In genomic region chr7:40825141-40825742, GRCm38 (mm10) we compare ENCODE assay signal across 10 mouse cellular contexts.
DNase-seq lines count a peak whose midpoint lies in the region; ATAC-seq and TF ChIP-seq lines count a peak whose summit lies in the region.
"Had no signal": no experiment of that assay in that cellular context is flagged by ENCODE, and none has a peak within 500 bp of the region (broad histone marks: within the 10 kb centered on the region; RNA-seq: fewer than 3 reads in every experiment).

No protein-coding gene starts in this region.

- WGBS in forebrain, embryonic 12.5 days, result 90% methylated on average over 7 of the region's 7 CpGs
- 90% methylated on average over 7 of the region's 7 CpGs for WGBS in forebrain, embryonic 11.5 days
- 43% methylated on average over 7 of the region's 7 CpGs for WGBS in forebrain, embryonic 16.5 days
- WGBS in midbrain, postnatal 0 days, result 75% methylated on average over 7 of the region's 7 CpGs

- no peak overlapping the region for H3K9ac ChIP-seq in forebrain, embryonic 12.5 days
- H3K9ac ChIP-seq in forebrain, embryonic 11.5 days (ENCODE audit: low read length), result no peak overlapping the region
- no peak overlapping the region for H3K9ac ChIP-seq in forebrain, embryonic 16.5 days (replicated peaks; ENCODE audit: low read depth, low read length)
- H3K9ac ChIP-seq in midbrain, postnatal 0 days (replicated peaks; ENCODE audit: low read length, poor library complexity, severe bottlenecking), result no peak overlapping the region
- H3K9ac ChIP-seq: liver, embryonic 13.5 days had no signal

- no peaks in the 10 kb centered on the region for H3K27me3 ChIP-seq in forebrain, embryonic 12.5 days
- H3K27me3 ChIP-seq in forebrain, embryonic 11.5 days (ENCODE audit: control insufficient read depth, insufficient read depth, low read length), result no peaks in the 10 kb centered on the region
- no peaks in the 10 kb centered on the region for H3K27me3 ChIP-seq in forebrain, embryonic 16.5 days (replicated peaks; ENCODE audit: control insufficient read depth, insufficient read depth, low read length)
- H3K27me3 ChIP-seq in midbrain, postnatal 0 days (ENCODE audit: insufficient read depth, low read length), result no peaks in the 10 kb centered on the region
- H3K27me3 ChIP-seq: liver, embryonic 13.5 days had no signal

- no peak for TF ChIP-seq CTCF in midbrain, postnatal 0 days (IDR thresholded peaks at IDR 0.05)

- no peaks in the 10 kb centered on the region for H3K36me3 ChIP-seq in forebrain, embryonic 12.5 days (replicated peaks)
- no peaks in the 10 kb centered on the region for H3K36me3 ChIP-seq in forebrain, embryonic 11.5 days (ENCODE audit: control insufficient read depth, insufficient read depth, low read length)
- H3K36me3 ChIP-seq in forebrain, embryonic 16.5 days (ENCODE audit: control insufficient read depth, insufficient read depth), result no peaks in the 10 kb centered on the region
- no peaks in the 10 kb centered on the region for H3K36me3 ChIP-seq in midbrain, postnatal 0 days (ENCODE audit: insufficient read depth, low read length)
- H3K36me3 ChIP-seq: liver, embryonic 13.5 days had no signal

- H3K9me3 ChIP-seq in forebrain, embryonic 12.5 days, result no peaks in the 10 kb centered on the region
- no peaks in the 10 kb centered on the region for H3K9me3 ChIP-seq in forebrain, embryonic 11.5 days (ENCODE audit: control insufficient read depth, low read length)
- H3K9me3 ChIP-seq in forebrain, embryonic 16.5 days (ENCODE audit: control insufficient read depth, low read length), result no peaks in the 10 kb centered on the region
- no peaks in the 10 kb centered on the region for H3K9me3 ChIP-seq in midbrain, postnatal 0 days (ENCODE audit: low read length)
- H3K9me3 ChIP-seq: liver, embryonic 13.5 days had no signal

- no peak overlapping the region for H3K4me3 ChIP-seq in forebrain, embryonic 12.5 days (replicated peaks)
- no peak overlapping the region for H3K4me3 ChIP-seq in forebrain, embryonic 11.5 days (ENCODE audit: low read depth, low read length)
- H3K4me3 ChIP-seq in forebrain, embryonic 16.5 days (replicated peaks; ENCODE audit: low read length), result no peak overlapping the region
- H3K4me3 ChIP-seq in midbrain, postnatal 0 days (ENCODE audit: low read depth, low read length), result no peak overlapping the region
- H3K4me3 ChIP-seq: liver, embryonic 13.5 days had no signal

- H3K27ac ChIP-seq in forebrain, embryonic 12.5 days, result 0 out of 2 replicates have a peak overlapping the region, but pooled peaks have one; percentile 13
- H3K27ac ChIP-seq in forebrain, embryonic 11.5 days (ENCODE audit: low read depth, low read length), result no peak overlapping the region
- H3K27ac ChIP-seq in forebrain, embryonic 16.5 days (ENCODE audit: low read length), result peak overlapping the region; percentile 88
- H3K27ac ChIP-seq in midbrain, postnatal 0 days (ENCODE audit: low read depth, low read length), result no peak overlapping the region
- H3K27ac ChIP-seq: liver, embryonic 13.5 days had no signal

- no peak overlapping the region for H3K4me2 ChIP-seq in forebrain, embryonic 12.5 days
- no peak overlapping the region for H3K4me2 ChIP-seq in forebrain, embryonic 11.5 days (ENCODE audit: low read depth, low read length, severe bottlenecking)
- H3K4me2 ChIP-seq in forebrain, embryonic 16.5 days (ENCODE audit: low read length), result 0 out of 2 replicates have a peak overlapping the region, but pooled peaks have one; percentile 22
- no peak overlapping the region for H3K4me2 ChIP-seq in midbrain, postnatal 0 days (ENCODE audit: low read depth, low read length, poor library complexity, severe bottlenecking)
- H3K4me2 ChIP-seq: liver, embryonic 13.5 days had no signal

- ATAC-seq in forebrain, embryonic 12.5 days (ENCODE audit: low FRiP score), result no peak
- no peak for ATAC-seq in forebrain, embryonic 11.5 days (replicated peaks; ENCODE audit: low FRiP score)
- ATAC-seq in forebrain, embryonic 16.5 days, result peak; percentile 95
- ATAC-seq in midbrain, postnatal 0 days (ENCODE audit: low FRiP score), result no peak
- ATAC-seq in activated CD4-positive, CD25-positive, alpha-beta regulatory T cell, adult 4 months, result no peak

- no peak for DNase-seq in forebrain, embryonic 11.5 days (ENCODE audit: low spot score)
- DNase-seq in layer of hippocampus, adult 9-11 months, result peak; percentile 62
- peak; percentile 61 for DNase-seq in midbrain, postnatal 0 days (ENCODE audit: low spot score)
- DNase-seq in gastrocnemius, postnatal 14 days, result no peak
- DNase-seq in heart, postnatal 14 days, result no peak
- DNase-seq: adrenal gland, adult 8-10 months; liver, embryonic 13.5 days had no signal

- intact Hi-C loops in gastrocnemius, postnatal 14 days (cut with DNase I; ENCODE audit: low total_unique reads), result no loop called here
- intact Hi-C loops in heart, postnatal 14 days (cut with DNase I), result no loop called here

- no peaks in the 10 kb centered on the region for H3K4me1 ChIP-seq in forebrain, embryonic 12.5 days
- no peaks in the 10 kb centered on the region for H3K4me1 ChIP-seq in forebrain, embryonic 11.5 days (replicated peaks; ENCODE audit: control insufficient read depth, insufficient read depth, low read length)
- peaks cover 18% of the 10 kb centered on the region for H3K4me1 ChIP-seq in forebrain, embryonic 16.5 days (replicated peaks; ENCODE audit: control insufficient read depth, insufficient read depth, low read length)
- H3K4me1 ChIP-seq in midbrain, postnatal 0 days (ENCODE audit: insufficient read depth, low read length), result no peaks in the 10 kb centered on the region
- H3K4me1 ChIP-seq: liver, embryonic 13.5 days had no signal

Comparison
In these comparisons a context has a peak if more than half of its experiments do, and no peak if none do; other contexts are left out.
1. H3K27ac ChIP-seq: peak in forebrain, embryonic 12.5 days (single experiment) and forebrain, embryonic 16.5 days (single experiment); none in forebrain, embryonic 11.5 days (single experiment) and midbrain, postnatal 0 days (single experiment).
2. DNase-seq: peak in layer of hippocampus, adult 9-11 months (single experiment) and midbrain, postnatal 0 days (single experiment); none in forebrain, embryonic 11.5 days (single experiment), gastrocnemius, postnatal 14 days (single experiment) and heart, postnatal 14 days (0 of 2).